In genomic region chr11:76623206-76623961, GRCm38 (mm10) we compare ENCODE assay signal across 8 mouse cellular contexts. TPM values are rescaled to one million over a fixed set of nuclear protein-coding genes. Genes with fewer than 3 reads are reported as not detected.
A peak's percentile ranks its signal among the peaks of the same experiment; 100 is the strongest.
DNase-seq lines count a peak whose midpoint lies in the region; ATAC-seq and TF ChIP-seq lines count a peak whose summit lies in the region.

No protein-coding gene starts in this region.

- H3K4me2 ChIP-seq in intestine, postnatal 0 days (replicated peaks; ENCODE audit: low read depth): peak overlapping the region; percentile 88
- H3K4me2 ChIP-seq in midbrain, postnatal 0 days (ENCODE audit: low read depth, low read length, poor library complexity, severe bottlenecking): peak overlapping the region; percentile 100

- H3K9ac ChIP-seq in intestine, postnatal 0 days (ENCODE audit: low read depth, low read length): peak overlapping the region; percentile 54
- H3K9ac ChIP-seq in liver, adult 2 months (ENCODE audit: low read depth, low read length): peak overlapping the region; percentile 55
- peak overlapping the region; percentile 58 for H3K9ac ChIP-seq in midbrain, postnatal 0 days (replicated peaks; ENCODE audit: low read length, poor library complexity, severe bottlenecking)

- WGBS in intestine, postnatal 0 days: 2% methylated on average over 48 of the region's 72 CpGs
- 5% methylated on average over 72 of the region's 72 CpGs for WGBS in liver, adult 2 months
- WGBS in midbrain, postnatal 0 days: under 1% methylated on average over 53 of the region's 72 CpGs

- peaks cover 6% of the 10 kb centered on the region; the same call in 1 of the 2 replicates for H3K27me3 ChIP-seq in intestine, postnatal 0 days (replicated peaks; ENCODE audit: control insufficient read depth, insufficient read depth, low read length)
- peaks cover 18% of the 10 kb centered on the region for H3K27me3 ChIP-seq in liver, adult 2 months (ENCODE audit: control insufficient read depth, insufficient read depth, low read length)
- H3K27me3 ChIP-seq in midbrain, postnatal 0 days (ENCODE audit: insufficient read depth, low read length): peaks cover 5% of the 10 kb centered on the region; the same call in 1 of the 2 replicates

- no peak for TF ChIP-seq CTCF in intestine, postnatal 0 days (IDR thresholded peaks at IDR 0.05; ENCODE audit: low read depth)
- no peak for TF ChIP-seq CTCF in liver, adult 2 months (IDR thresholded peaks at IDR 0.05; ENCODE audit: low read depth, low read length)
- TF ChIP-seq CTCF in midbrain, postnatal 0 days (IDR thresholded peaks at IDR 0.05): no peak

- peak; percentile 52; the same call in 1 of the 2 replicates for ATAC-seq in common myeloid progenitor, adult 5-6 weeks (replicated peaks; ENCODE audit: low read depth, poor library complexity, severe bottlenecking)
- ATAC-seq in intestine, postnatal 0 days: peak; percentile 59
- peak; percentile 82 for ATAC-seq in midbrain, postnatal 0 days (ENCODE audit: low FRiP score)

- TF ChIP-seq POLR2A in liver, adult 2 months (IDR thresholded peaks at IDR 0.05; ENCODE audit: extremely low read depth, insufficient read depth, low read length): no peak

- peak overlapping the region; percentile 60 for H3K27ac ChIP-seq in intestine, postnatal 0 days (ENCODE audit: low read depth, low read length)
- no peak overlapping the region for H3K27ac ChIP-seq in liver, adult 2 months (replicated peaks; ENCODE audit: insufficient read depth, low read depth, low read length)
- H3K27ac ChIP-seq in midbrain, postnatal 0 days (ENCODE audit: low read depth, low read length): no peak overlapping the region

- H3K4me3 ChIP-seq in intestine, postnatal 0 days (ENCODE audit: low read depth, low read length): peak overlapping the region; percentile 66
- H3K4me3 ChIP-seq in liver, adult 2 months (ENCODE audit: insufficient read depth, low read depth, low read length): peak overlapping the region; percentile 67
- peak overlapping the region; percentile 64 for H3K4me3 ChIP-seq in midbrain, postnatal 0 days (ENCODE audit: low read depth, low read length)

- no peaks in the 10 kb centered on the region for H3K36me3 ChIP-seq in intestine, postnatal 0 days (ENCODE audit: control insufficient read depth, insufficient read depth)
- H3K36me3 ChIP-seq in liver, adult 2 months (ENCODE audit: control insufficient read depth, insufficient read depth, low read length): no peaks in the 10 kb centered on the region
- no peaks in the 10 kb centered on the region for H3K36me3 ChIP-seq in midbrain, postnatal 0 days (ENCODE audit: insufficient read depth, low read length)

- H3K4me1 ChIP-seq in intestine, postnatal 0 days (replicated peaks; ENCODE audit: control insufficient read depth, insufficient read depth, low read length): no peaks in the 10 kb centered on the region; the same call in 1 of the 2 replicates
- no peaks in the 10 kb centered on the region for H3K4me1 ChIP-seq in liver, adult 2 months (ENCODE audit: control insufficient read depth, insufficient read depth, low read length)
- no peaks in the 10 kb centered on the region; the same call in 1 of the 2 replicates for H3K4me1 ChIP-seq in midbrain, postnatal 0 days (ENCODE audit: insufficient read depth, low read length)

- H3K9me3 ChIP-seq in intestine, postnatal 0 days (ENCODE audit: control insufficient read depth): no peaks in the 10 kb centered on the region
- H3K9me3 ChIP-seq in midbrain, postnatal 0 days (ENCODE audit: low read length): no peaks in the 10 kb centered on the region

- peak; percentile 44 to 64 for DNase-seq in cerebellum, postnatal 25 days
- no peak for DNase-seq in cerebellum, adult 9-10 months
- peak; percentile 66 for DNase-seq in heart, adult 18-20 months
- no peak for DNase-seq in liver, adult 2 months (ENCODE audit: extremely low read depth, low read depth, low spot score)
- peak; percentile 66 for DNase-seq in midbrain, postnatal 0 days (ENCODE audit: low spot score)
- DNase-seq in testis, postnatal 14 days (ENCODE audit: low spot score): peak; percentile 71

- H3K79me2 ChIP-seq in liver, adult 2 months (ENCODE audit: control insufficient read depth, insufficient read depth, low read length): no peaks in the 10 kb centered on the region

RNA-seq across cellular contexts. Expression of gene Abr, which starts 1.3 kb away (rescaled TPM):
- 32.9 and 42.4 TPM in 2 replicates for total RNA-seq in common myeloid progenitor, adult 5-6 weeks (2017)
- total RNA-seq in heart, adult 18-20 months (2021): 10 to 100 TPM; 24.8 to 29.7 TPM
- polyA plus RNA-seq in intestine, postnatal 0 days (2015; fragmentation: Nextera tagmentation; extraction: Ambion mirVana): 32.3 and 35.0 TPM in 2 replicates
- total RNA-seq in liver, adult 2 months (2014; rRNA removed): 3.7 and 3.9 TPM in 2 replicates
- polyA plus RNA-seq in liver, adult 2 months (2012; rRNA removed): 2.2 and 3.3 TPM in 2 replicates
- 243 and 250 TPM in 2 replicates for total RNA-seq in midbrain, postnatal 0 days (2014; rRNA removed)
- polyA plus RNA-seq in midbrain, postnatal 0 days (2015; fragmentation: Nextera tagmentation; extraction: Ambion mirVana): 99.4 and 102 TPM in 2 replicates

RNA-seq across cellular contexts. Expression of gene Bhlha9, which starts 48.9 kb away (rescaled TPM):
- not detected in 2 replicates for total RNA-seq in common myeloid progenitor, adult 5-6 weeks (2017)
- total RNA-seq in heart, adult 18-20 months (2021): not detected
- not detected in 2 replicates for polyA plus RNA-seq in intestine, postnatal 0 days (2015; fragmentation: Nextera tagmentation; extraction: Ambion mirVana)
- total RNA-seq in liver, adult 2 months (2014; rRNA removed): not detected in 2 replicates
- polyA plus RNA-seq in liver, adult 2 months (2012; rRNA removed): not detected in 2 replicates
- total RNA-seq in midbrain, postnatal 0 days (2014; rRNA removed): 2.8 and 4.9 TPM in 2 replicates
- 1.9 and 2.1 TPM in 2 replicates for polyA plus RNA-seq in midbrain, postnatal 0 days (2015; fragmentation: Nextera tagmentation; extraction: Ambion mirVana)

RNA-seq across cellular contexts. Expression of gene Trarg1, which starts 56.2 kb away (rescaled TPM):
- total RNA-seq in common myeloid progenitor, adult 5-6 weeks (2017): not detected in 2 replicates
- 1 to 10 TPM; 4.0 to 7.0 TPM for total RNA-seq in heart, adult 18-20 months (2021)
- 0.85 and 0.96 TPM in 2 replicates for polyA plus RNA-seq in intestine, postnatal 0 days (2015; fragmentation: Nextera tagmentation; extraction: Ambion mirVana)
- total RNA-seq in liver, adult 2 months (2014; rRNA removed): 0.13 and 0.18 TPM in 2 replicates
- 0.09 and 0.10 TPM in 2 replicates for polyA plus RNA-seq in liver, adult 2 months (2012; rRNA removed)
- total RNA-seq in midbrain, postnatal 0 days (2014; rRNA removed): 0.27 and 0.76 TPM in 2 replicates
- 0.61 and 0.80 TPM in 2 replicates for polyA plus RNA-seq in midbrain, postnatal 0 days (2015; fragmentation: Nextera tagmentation; extraction: Ambion mirVana)

Comparison
In these comparisons a context has a peak if more than half of its experiments do, and no peak if none do; other contexts are left out.
1. DNase-seq: peak in cerebellum, postnatal 25 days (2 of 2), heart, adult 18-20 months (2 of 2), midbrain, postnatal 0 days (single experiment) and testis, postnatal 14 days (single experiment); none in cerebellum, adult 9-10 months (single experiment) and liver, adult 2 months (single experiment).
2. Peak in every context shown above with its lines, with median percentiles within 50 percentile points of each other: ATAC-seq, H3K4me3 ChIP-seq and H3K9ac ChIP-seq.